Mouse (Mus musculus) heart, postnatal 0 days (tissue): Measurements from ENCODE around the gene Tspan3.

Source experiments
- CTCF ChIP-seq: IDR thresholded peaks from 2 replicates; pipeline ENCODE4 v1.5.1; 2016; ENCODE audit warnings: antibody characterized with exemption, control low read depth, low read depth
- EP300 ChIP-seq: IDR thresholded peaks from 2 replicates; pipeline ENCODE4 v1.6.1; 2016; ENCODE audit warnings: antibody characterized with exemption, low read depth

DNA sequence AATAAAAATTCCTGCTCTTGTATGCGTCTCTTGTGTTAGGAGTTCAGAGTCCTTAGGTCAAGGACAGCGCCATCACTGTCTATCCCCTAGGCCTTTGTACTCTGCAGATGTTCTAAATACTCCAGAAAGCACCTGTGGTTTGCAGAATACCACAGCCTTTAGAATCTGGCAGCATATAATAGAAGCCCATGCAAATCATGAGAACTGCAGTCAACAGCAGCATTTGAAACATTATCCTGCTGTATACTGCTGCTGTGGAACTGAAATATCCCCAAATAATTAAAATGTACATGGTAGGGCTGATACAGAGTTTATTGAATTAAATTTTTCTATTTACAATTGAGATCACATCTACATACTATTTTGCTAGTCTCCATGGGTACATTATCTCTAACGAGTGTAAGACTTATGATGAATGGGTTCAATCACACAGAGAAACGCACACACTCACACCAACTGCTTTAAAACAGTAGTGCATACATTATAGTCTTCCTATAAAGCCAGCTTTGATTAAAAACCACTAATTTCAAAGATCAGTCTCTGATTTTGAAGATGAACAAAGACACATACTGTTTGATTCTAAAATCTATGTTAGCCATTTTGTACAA lies 29.6 kb downstream of the Tspan3 start:
- TF ChIP-seq CTCF, result no peak
- no peak for TF ChIP-seq EP300
